Mouse (Mus musculus) thymus, postnatal 10 days (tissue): ENCODE data around the gene Rcor2.

ENCODE experiments used
- DNase-seq, 2 experiments: peaks; one replicate each; pipeline ENCODE4 v3.0.0; 2021; ENCODE audit warnings: low spot score in 2 of 2

Rcor2 gene

DNA sequence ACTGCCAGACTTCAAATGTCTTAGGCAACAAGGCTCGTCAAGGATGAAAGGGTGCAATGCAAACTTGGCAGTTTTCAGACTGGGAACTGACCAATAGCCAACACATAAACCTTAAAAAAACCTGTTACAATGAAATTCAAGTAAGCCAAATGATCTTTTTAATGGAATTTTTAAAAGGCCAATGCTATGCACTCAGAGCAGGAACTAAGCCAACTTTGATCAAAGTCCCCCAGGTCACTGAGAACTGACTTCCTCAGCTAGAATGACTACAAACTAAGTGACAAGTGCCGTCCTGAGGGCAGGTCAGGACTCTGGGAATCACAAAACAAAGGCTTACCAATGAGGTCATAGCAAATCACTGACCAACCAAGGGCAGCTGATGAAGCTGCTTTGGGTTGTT, 53.1 kb downstream of the Rcor2 start:
- no peak for DNase-seq

DNA sequence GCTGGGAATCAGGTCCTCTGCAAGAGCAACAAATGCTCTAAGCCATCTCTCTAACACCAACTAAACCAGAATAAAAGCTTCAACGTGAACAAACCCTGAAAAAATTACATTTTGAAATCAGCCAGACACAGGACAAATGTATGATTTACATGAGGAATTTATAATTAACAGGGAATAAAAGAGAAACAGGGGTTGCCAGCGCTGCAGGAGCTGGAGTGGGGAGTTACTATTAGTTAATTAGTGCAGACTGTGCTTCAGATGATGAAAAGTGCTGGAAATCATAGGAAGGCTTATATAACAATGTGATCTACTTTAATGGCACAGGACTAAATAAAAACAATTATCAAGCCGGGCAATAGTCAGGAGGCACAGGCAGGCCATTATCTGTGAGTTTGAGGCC, 54.3 kb downstream of the Rcor2 start:
- no peak for DNase-seq
